Mouse (Mus musculus): ENCODE measurements around the gene Adck1. TPM values are rescaled to one million over a fixed set of nuclear protein-coding genes. Genes with fewer than 3 reads are reported as not detected.
"Not testable (repeated sequence)": the region's sequence is repeated elsewhere in the genome, so short reads cannot be mapped to it uniquely, and the experiment has no call there.

The Adck1 gene
- 10 to 100 TPM; 17.8 to 24.6 TPM for total RNA-seq (2021)
- long read RNA-seq, experiment 1, transcript Adck1-202 (11 exons, 2,199 nt) = minor isoform, 14 of 57 reads
- long read RNA-seq, experiment 1, transcript Adck1-201 (11 exons, 2,158 nt) = major isoform, 19 of 57 reads
- long read RNA-seq, experiment 1, partial matches to known transcripts = 9 of 57 reads
- long read RNA-seq, experiment 1, other reads (novel, unspliced or antisense) = 11 of 57 reads
- long read RNA-seq, experiment 2, transcript Adck1-201 (11 exons, 2,158 nt) = minor isoform, 6 of 21 reads
- long read RNA-seq, experiment 2, transcript Adck1-202 (11 exons, 2,199 nt) = major isoform, 7 of 21 reads
- long read RNA-seq, experiment 2, partial matches to known transcripts = 2 of 21 reads
- long read RNA-seq, experiment 2, other reads (novel, unspliced or antisense) = 6 of 21 reads

- DNase-seq = peak; percentile 91 to 94
These were observed at the start of gene Adck1 for GRCm38 (mm10) chr12:88360441-88361119. Gene Adck1 (plus strand): TSS chr12:88360554.

- DNase-seq = no peak
These were observed 45.8 kb upstream of the Adck1 start for GRCm38 (mm10) chr12:88314556-88314955.

GRCm38 (mm10) chr12:88323926-88324325 is 36.4 kb upstream of the Adck1 start, which contains the start of gene Gm5039:
Gene Gm5039 (minus strand): TSS chr12:88324026.
- DNase-seq = not testable (repeated sequence)

- not testable (repeated sequence) for DNase-seq
These were observed 23.5 kb upstream of the Adck1 start for GRCm38 (mm10) chr12:88336662-88337413.

- DNase-seq = not testable (repeated sequence)
These were observed 19.1 kb upstream of the Adck1 start for GRCm38 (mm10) chr12:88341286-88341685.

GRCm38 (mm10) chr12:88354182-88354702 is 6.1 kb upstream of the Adck1 start:
- peak in 1 of 2 experiments; percentile 19 for DNase-seq

GRCm38 (mm10) chr12:88361120-88361445 is 729 bp downstream of the Adck1 start:
- DNase-seq = no peak

- DNase-seq = no peak
These were observed 7.3 kb downstream of the Adck1 start for GRCm38 (mm10) chr12:88367673-88368072.

- peak in 1 of 2 experiments; percentile 27 for DNase-seq
These were observed 8.3 kb downstream of the Adck1 start for GRCm38 (mm10) chr12:88368618-88369017.

- not testable (repeated sequence) for DNase-seq
These were observed 9.3 kb downstream of the Adck1 start for GRCm38 (mm10) chr12:88369690-88370089.

GRCm38 (mm10) chr12:88370321-88370720 is 10.0 kb downstream of the Adck1 start:
- not testable (repeated sequence) for DNase-seq

GRCm38 (mm10) chr12:88372018-88372417 is 11.7 kb downstream of the Adck1 start:
- no peak for DNase-seq

- peak in 1 of 2 experiments; percentile 19 for DNase-seq
These were observed 16.5 kb downstream of the Adck1 start for GRCm38 (mm10) chr12:88376820-88377219.

GRCm38 (mm10) chr12:88378256-88378655 is 17.9 kb downstream of the Adck1 start:
- no peak for DNase-seq

GRCm38 (mm10) chr12:88388832-88389231 is 28.5 kb downstream of the Adck1 start:
- DNase-seq = no peak

- no peak for DNase-seq
These were observed 38.3 kb downstream of the Adck1 start for GRCm38 (mm10) chr12:88398658-88399057.

GRCm38 (mm10) chr12:88403541-88403940 is 43.2 kb downstream of the Adck1 start:
- DNase-seq = no peak

GRCm38 (mm10) chr12:88405113-88405512 is 44.8 kb downstream of the Adck1 start:
- DNase-seq = peak; percentile 67

GRCm38 (mm10) chr12:88407996-88408322 is 47.6 kb downstream of the Adck1 start:
- no peak for DNase-seq

- DNase-seq = no peak
These were observed 48.1 kb downstream of the Adck1 start for GRCm38 (mm10) chr12:88408323-88409047.

GRCm38 (mm10) chr12:88413239-88413638 is 52.9 kb downstream of the Adck1 start:
- no peak for DNase-seq

Measured in adrenal gland, postnatal 36 days (tissue).